Mouse (Mus musculus) lung, adult 2 months (tissue): ENCODE measurements around the gene Ppp1r12c. TPM values are rescaled to one million over a fixed set of nuclear protein-coding genes. Genes with fewer than 3 reads are reported as not detected.

Experiments
- DNase-seq: peaks from one replicate; pipeline ENCODE4 v3.0.0; 2022
- H3K4me1 ChIP-seq: fragments of 200-500 bp; 2 replicates; pipeline ENCODE4 v1.6.1; 2011; ENCODE audit warnings: low read length; ENCODE audit not compliant: control insufficient read depth, insufficient read depth
- H3K4me3 ChIP-seq: fragments of 200-500 bp; replicated peaks from 2 replicates; pipeline ENCODE3; 2011; ENCODE audit warnings: low read depth, mild to moderate bottlenecking, control low read depth, low read length; ENCODE audit errors: extremely low read depth
- CTCF ChIP-seq: fragments of 200-500 bp; IDR thresholded peaks from 2 replicates; pipeline ENCODE4 v1.5.1; 2011; ENCODE audit warnings: mild to moderate bottlenecking, low read length, control low read depth; ENCODE audit not compliant: insufficient read depth
- POLR2A ChIP-seq: fragments of 200-500 bp; IDR thresholded peaks from 2 replicates; pipeline ENCODE4 v1.6.1; 2011; ENCODE audit warnings: low read depth, mild to moderate bottlenecking, control low read depth, low read length, borderline replicate concordance; ENCODE audit errors: extremely low read depth
- WGBS: fragments of 180-500 bp; shearing (Covaris S2); methylation state at CpG from one replicate; pipeline ENCODE4 v1.1.7; 2018; 5-methylcytosine and 5-hydroxymethylcytosine counted together
- polyA plus RNA-seq: library from polyadenylated mRNA; depleted of rRNA; stranded (reverse); fragments of >200 nt; gene quantifications from 2 replicates; pipeline ENCODE4 v1.2.3, GENCODE M21; 2012

Ppp1r12c gene
- polyA plus RNA-seq, 1 experiment, result 92.3 TPM

DNA sequence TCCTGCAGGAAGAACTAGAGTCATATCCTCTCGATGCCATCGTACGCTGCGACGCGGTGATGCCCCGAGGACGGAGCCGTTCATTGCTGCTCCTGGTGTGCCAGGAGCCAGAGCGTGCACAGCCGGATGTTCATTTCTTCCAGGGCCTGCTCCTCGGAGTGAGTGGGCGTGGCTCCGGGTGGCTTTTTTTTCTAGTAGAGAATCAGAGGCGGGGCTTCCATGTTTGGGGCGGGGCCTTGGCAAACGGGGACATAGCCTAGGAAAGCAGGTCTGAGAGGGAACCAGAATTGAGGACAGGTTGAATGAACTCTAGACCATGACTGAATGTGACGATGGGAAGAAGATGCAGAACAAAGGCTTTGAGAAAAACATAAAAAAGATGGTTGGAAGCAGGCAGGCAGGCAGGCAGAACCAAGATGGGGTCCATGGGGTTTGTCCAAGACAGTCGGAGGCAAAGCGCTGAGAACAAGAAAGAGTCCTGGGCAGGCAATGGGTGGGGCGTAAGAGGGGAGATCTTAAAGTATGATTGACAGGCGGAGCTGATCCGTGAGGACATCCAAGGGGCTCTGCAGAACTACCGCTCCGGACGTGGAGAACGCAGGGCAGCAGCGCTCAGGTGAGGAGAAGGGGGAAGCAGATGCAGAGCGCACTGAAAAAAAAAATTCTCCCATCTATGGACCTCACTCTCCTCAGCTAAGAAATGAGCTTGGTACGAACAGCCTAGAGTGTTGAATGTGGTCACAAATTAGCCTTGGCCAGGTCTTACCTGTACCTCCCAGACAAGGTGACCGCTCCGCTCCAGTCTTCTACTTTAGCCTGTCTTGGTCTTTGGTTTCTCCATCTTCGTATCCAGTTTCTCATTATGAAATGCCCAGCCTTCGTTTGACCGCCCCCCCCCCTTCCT is 31.0 kb downstream of the Ppp1r12c start:
- Histone ChIP-seq H3K4me3 (peak overlapping the region; percentile 52), H3K4me1 (peaks cover 11% of the 10 kb centered on the region)
- peak; percentile 63 for DNase-seq
- TF ChIP-seq CTCF (no peak), POLR2A (no peak)
- WGBS, result 11% methylated on average over 35 of the region's 35 CpGs

DNA sequence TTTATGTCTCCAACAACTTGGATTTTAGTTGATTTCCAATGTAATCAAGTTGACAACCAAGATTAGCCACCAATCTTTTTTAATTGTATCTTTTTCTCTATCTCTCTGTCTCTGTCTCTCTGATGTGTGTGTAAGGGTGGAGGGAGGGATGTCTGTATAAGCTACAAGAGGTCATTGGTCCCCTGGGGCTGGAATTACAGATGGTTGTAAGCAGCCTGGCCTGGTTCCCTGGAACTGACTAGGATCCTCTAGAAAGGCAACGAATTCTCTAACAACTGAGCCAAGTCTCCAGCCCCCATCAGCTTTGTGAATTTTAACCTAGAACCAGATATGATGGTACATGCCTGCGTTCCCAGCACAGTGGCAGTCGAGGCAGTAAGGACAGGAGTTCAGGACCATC is 33.7 kb downstream of the Ppp1r12c start:
- TF ChIP-seq POLR2A (no peak), CTCF (no peak)

DNA sequence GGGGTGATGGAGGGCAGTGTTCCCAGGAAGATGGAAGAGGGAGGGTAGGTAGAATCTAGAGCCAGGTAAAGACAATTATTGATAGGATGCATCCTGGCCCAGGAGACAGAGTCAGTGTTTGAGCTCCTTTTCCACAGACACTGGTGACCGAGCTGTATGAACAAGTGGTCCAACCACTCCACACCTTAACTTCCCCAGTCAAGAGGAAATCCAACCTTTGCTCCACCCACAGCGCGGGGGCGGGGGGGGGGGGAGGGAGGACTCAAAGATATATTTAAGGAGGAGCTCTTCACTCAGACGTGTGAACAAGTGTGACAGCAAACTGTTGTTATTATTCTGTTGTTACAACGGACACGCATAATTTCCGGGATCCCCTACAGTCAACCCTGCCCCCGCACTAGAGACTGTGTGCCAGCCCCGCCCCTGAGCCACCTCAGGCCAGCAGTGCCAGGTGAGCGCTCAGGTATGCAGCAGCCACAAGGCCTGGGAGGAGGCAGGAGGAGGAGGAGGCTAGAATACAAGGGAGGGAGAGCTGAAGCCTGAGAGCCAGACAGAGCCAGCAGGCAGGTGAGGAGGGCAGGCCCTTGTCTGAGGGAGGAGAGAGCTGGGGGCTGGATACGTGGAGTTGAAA is 37.2 kb downstream of the Ppp1r12c start:
- WGBS, result 8% methylated on average over 12 of the region's 12 CpGs
- Histone ChIP-seq H3K4me1 (peaks cover 4% of the 10 kb centered on the region; the same call in 1 of the 2 replicates), H3K4me3 (peak overlapping the region; percentile 43)
- TF ChIP-seq CTCF (no peak), POLR2A (peak; percentile 95; the same call in 1 of the 2 replicates)
- peak; percentile 83 for DNase-seq

More for the DNA sequence above, 33.7 kb downstream of the Ppp1r12c start:
- H3K4me1 ChIP-seq, result peaks cover 11% of the 10 kb centered on the region
- 72% methylated on average over 3 of the region's 3 CpGs for WGBS
- no peak overlapping the region for H3K4me3 ChIP-seq
- DNase-seq, result no peak

DNA sequence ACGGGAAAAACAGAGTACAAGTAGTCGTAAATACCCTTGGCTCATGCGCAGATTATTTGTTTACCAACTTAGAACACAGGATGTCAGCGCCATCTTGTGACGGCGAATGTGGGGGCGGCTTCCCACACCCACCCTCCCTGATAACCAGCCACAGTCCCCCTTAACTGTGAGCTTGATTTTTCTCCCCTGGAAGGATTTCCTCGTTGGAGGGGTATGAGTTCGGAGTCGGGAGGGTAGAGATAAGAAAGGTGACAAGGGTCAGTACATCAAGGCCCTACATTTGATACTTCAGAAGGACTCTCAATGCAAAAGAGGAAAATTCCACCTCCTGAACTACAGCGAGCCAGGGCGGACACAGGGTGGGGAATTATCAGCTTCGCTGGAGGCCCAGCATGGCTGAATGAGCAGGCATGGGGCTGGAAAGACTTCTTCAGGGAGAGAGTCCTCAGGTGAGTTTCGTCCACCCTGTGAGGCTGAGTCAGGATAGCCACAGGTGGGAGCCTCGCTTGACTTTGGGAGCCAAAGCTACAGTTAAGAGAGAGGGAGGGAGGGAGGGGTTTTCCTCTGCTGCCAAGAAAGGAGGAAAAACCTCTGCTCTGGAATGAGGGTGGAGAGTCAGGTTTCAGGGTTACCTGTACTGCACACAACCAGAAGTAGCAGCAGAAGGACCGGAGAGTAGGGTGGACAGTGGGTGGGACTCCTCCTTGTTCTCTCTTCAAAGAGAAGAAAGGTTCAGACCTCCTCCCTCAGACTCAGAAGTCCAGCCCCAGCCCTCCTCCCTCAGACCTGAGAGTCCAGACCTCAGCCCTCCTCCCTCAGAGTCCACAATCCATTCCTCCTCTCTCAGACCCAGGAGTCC is 40.7 kb downstream of the Ppp1r12c start, which contains the start of gene Eps8l1:
Gene Eps8l1, plus strand, starts transcription at position 99 of the 859 bp plus-strand sequence.
- 29% methylated on average over 14 of the region's 16 CpGs for WGBS
- peak; percentile 5; the same call in 1 of the 2 replicates for TF ChIP-seq POLR2A
- no peak for TF ChIP-seq CTCF
- Histone ChIP-seq H3K4me1 (peaks cover 4% of the 10 kb centered on the region; the same call in 1 of the 2 replicates), H3K4me3 (peak within 1 kb of the TSS; percentile 61)
- peak; percentile 64 for DNase-seq

DNA sequence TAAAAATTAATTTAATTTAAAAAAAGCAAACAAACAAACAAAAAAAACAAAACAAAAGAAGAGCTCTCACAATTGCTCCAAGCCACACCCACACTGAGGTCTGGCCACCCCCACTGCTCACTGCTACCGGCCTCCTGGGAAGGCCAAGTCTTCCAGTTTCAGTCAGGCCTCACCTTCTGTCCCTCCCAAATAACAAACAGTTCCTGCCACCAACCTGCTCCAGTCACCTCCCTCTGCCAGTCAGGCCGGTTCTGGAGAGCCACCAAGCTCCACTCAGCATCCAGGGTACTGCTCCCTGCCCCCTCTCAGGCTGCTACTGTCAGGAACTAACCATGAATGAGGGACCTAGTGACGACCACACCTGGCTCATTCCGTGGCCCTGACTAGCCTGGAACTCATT is 48.8 kb downstream of the Ppp1r12c start:
- Histone ChIP-seq H3K4me3 (no peak overlapping the region), H3K4me1 (peaks cover 5% of the 10 kb centered on the region; the same call in 1 of the 2 replicates)
- DNase-seq, result peak; percentile 69
- 28% methylated on average over 4 of the region's 4 CpGs for WGBS
- TF ChIP-seq CTCF (no peak), POLR2A (peak; percentile 12; the same call in 1 of the 2 replicates)

DNA sequence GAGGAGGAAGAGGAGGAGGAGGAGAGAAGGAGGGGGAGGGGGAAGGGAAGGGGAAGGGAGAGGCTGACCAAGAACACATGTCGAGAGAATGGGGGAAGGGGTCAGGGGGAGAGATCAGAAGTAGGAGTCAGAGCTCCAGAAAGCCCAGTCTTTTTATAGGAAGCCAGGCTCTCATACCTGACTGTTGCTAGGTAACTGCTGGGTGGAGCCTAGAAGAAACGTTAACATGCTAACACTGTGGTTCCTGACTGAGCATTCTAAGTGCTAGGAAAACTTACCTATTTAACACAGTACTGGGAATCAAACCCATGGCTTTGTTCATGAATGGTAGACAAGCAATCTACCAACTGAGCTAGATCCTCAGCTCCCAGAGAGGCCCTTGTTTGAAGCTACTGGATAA is 52.3 kb downstream of the Ppp1r12c start:
- 21% methylated on average over 2 of the region's 2 CpGs for WGBS
- TF ChIP-seq CTCF (no peak), POLR2A (no peak)
- Histone ChIP-seq H3K4me1 (peaks cover 6% of the 10 kb centered on the region; the same call in 1 of the 2 replicates), H3K4me3 (no peak overlapping the region)
- DNase-seq, result no peak

DNA sequence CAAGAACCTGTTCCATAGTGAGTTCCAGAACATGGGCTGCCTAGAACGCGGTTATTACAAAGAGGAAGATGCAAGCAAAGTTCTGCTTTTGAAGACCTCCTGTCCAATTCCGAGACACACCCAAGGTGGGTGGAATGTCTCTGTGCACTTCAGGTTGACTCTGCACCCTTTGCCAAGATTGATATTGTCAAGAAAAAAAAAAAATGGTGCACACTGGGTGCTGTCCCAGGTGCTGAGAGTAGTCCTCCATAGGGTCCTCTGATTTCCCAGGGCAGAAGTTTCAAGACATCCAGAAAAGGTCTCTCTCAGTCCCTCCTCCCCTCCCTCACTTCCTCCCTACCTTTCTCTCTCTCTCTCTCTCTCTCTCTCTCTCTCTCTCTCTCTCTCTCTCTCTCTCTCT is 53.0 kb downstream of the Ppp1r12c start:
- H3K4me1 ChIP-seq, result peaks cover 6% of the 10 kb centered on the region; the same call in 1 of the 2 replicates
- no peak overlapping the region for H3K4me3 ChIP-seq
- TF ChIP-seq CTCF, result no peak
- no peak for TF ChIP-seq POLR2A
- WGBS, result 82% methylated on average over 3 of the region's 3 CpGs
- DNase-seq, result no peak

DNA sequence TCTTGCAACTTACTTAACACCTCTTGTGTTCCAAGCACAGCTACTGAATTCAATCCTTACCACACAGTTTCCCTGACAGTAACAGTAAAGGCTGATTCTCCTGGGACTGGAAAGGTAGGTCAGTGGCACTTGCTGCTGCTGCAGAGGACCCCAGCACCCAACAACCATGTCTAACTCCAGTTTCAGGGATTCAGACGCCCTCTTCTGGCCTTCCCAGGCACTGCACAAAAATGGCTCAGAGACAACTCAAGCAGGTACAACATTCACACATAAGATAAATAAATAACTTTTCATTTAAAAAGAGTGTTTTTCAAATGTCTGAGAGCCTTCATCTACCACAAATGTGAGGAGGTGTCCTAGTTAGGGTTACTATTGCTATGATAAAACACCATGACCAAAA is 54.3 kb downstream of the Ppp1r12c start:
- Histone ChIP-seq H3K4me3 (no peak overlapping the region), H3K4me1 (0 out of 2 replicates have a peak, but pooled peaks cover 2% of the 10 kb centered on the region)
- no peak for DNase-seq
- TF ChIP-seq CTCF, result peak; percentile 10; the same call in 1 of the 2 replicates
- no peak for TF ChIP-seq POLR2A
- 3% methylated on average over 1 of the region's 1 CpGs for WGBS
